Mouse (Mus musculus): ENCODE data around the gene Epc2.

Gene Epc2

DNA sequence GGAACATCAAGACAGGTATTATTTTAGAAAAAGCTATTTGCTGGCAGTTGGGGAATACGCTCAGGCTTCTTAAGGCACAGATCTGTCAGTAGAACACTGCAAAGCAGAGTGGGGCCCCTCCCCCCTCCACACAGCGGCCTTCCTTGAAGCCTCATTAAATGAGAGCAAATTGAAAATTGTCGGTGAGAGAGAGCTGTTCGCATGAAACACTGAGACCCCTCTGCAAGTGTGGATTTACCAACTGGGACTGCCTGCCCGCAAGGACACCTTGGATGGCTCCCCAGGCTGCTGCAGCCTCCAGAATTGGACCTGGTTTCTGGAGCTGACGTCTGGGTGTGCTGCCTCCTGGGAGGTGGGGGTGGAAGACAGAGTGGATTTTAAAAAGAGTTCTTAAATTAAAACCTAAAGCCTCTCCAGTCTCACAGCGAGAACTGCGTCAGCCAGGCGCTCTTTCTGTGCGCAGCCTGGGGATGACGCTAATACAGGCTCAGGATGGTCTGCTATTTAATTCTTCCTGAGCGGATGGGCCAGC is 120.9 kb downstream of the Epc2 start:
- DNase-seq: peak in 1 of 2 experiments; percentile 27

DNA sequence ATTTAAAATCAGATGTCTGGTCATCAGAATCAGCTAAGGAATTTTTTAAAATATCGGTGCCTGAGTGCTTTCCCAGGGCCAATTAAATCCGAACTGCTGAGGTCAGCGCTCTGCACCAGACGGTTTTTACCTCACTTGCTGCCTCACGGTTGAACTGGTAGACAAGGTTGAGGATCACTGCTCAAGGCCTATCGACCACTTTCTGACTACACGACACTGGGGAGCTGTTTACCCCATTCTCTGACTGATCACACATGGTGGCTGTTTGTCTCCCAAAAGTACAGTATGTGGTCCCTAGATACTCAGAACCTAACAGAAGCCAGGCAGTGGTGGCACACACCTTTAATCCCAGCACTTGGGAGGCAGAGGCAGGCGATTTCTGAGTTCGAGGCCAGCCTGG is 121.4 kb downstream of the Epc2 start:
- no peak for DNase-seq

DNA sequence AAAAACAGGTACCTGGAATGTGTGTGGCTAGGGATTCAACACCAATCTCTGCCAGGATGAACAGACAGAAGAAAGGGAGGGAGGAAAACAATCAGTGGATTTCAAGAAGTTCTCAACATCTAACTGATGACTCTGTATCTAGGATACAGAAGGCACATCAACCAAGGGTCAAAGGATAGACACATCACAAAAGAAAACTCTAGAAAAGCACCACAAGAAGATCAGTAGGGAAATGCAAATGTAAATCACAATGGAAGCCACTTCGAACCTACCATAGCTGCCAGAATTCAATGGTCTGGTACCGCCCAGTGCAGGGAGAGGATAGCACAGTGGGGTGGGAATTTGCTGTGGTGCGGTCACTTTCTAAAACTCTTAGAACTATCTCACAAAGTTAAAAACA is 122.0 kb downstream of the Epc2 start:
- DNase-seq: no peak

DNA sequence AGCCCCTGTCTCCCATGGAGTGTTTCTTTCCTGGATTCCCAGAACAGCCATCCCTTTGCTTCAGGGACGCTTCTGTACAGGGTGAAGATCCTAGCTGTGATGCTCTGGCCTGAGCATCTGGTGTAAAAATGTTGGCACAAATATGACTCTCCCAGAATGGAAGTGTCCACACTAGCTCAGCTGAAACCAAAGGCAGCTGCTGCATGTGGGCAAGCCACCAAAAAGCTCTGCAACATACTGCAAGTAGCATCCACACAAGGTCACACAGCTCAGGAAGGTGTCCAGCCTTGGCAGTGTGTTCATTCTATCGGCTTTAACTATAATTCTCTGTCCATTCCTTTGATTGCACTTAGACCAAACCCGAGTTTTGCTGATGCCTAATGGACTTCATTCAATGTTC is 129.3 kb downstream of the Epc2 start:
- no peak for DNase-seq

DNA sequence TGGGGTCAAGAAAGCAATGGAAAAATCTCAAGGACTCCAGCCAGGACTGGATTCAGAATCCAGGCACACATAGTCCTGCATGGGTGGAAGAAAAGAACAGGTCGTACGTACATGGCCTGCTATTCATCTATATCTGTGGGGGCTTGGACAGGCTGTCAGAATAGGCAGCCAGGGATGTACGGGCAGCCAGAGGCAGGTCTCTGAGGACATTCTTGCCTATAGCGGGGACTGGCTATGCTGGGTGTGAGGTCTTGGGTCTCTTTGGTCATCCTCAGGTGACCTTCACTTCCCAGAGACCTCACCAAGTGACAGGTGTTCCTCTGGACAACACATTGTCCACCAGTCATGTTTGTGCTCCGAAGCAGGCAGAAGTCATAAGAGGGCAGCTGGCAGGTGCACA is 131.3 kb downstream of the Epc2 start:
- no peak for DNase-seq

DNA sequence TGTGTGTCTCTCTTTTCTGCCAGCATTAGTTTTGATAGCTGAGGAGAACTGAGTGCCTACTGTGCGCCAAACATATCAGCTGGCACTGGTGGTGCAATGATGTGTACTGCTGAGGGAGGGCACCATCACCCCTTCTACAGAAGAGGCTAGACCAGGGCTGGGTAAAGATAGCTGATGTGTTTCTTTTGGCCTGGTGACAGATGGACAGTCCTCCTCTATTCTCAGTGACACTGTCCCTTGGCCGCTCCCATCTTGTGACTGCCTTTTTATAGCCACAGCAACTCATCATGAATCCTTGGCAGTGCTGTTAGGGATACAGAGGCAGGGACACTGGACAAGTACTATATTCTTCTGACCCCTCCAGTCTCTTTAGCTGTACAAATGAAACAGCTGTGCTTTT is 132.0 kb downstream of the Epc2 start:
- no peak for DNase-seq

DNA sequence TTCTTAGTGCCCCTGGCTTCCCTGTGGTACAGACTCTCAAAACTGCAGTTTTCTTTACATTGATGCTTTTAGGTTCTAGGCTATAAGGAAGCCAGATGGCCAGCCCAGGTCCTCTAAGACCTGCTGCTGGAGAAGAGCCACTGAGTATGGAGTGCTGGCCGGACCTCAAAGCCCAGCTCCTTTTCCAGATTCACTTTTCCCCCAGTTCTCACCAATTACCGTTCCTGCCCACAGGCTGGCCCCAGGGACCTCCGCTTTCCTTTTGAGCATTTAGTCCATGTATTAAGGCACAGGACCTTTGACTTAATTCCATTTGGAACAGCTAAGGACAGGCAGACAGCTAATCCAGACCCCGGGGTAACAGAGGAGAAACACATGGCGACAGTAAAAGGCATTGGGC is 139.2 kb downstream of the Epc2 start:
- peak; percentile 47 to 50 for DNase-seq

DNA sequence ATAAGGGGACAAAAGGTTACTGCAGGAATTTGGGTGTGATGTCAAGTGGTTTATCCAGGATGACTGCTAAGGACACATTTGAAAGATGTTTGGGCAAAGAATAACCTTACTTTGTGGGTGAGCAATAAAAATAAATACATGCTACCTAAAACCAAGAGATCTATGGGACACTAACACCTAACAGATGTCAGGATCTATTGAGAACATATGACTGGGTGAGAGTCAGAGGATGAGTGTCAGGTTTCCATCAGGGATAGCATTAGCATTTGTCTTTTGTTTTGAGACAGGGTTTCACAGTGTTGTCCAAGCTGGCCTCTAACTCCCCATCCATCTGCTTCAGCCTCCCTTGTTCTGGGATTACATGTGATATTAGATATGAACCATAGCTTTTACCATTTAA is 141.6 kb downstream of the Epc2 start:
- DNase-seq: no peak

DNA sequence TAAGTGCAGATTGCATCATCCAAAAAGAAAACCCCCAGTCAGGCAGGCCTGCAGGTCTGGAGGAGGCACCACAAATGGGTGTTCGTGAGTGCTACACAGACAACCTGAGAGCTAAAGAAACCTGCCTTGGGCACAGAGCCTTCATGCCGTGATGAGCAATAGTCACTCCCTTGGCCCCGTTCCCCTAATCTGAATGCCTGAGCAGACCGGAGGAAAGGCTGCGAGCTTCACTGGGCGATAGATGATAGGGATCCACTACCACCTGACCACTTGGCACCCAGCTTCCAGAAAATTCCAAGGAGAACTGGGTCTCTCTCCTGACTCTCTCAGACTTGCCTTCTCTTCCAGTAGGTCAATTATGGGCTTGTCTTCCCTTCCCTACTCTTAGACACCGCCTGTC is 143.6 kb downstream of the Epc2 start:
- DNase-seq: peak; percentile 73 to 75

DNA sequence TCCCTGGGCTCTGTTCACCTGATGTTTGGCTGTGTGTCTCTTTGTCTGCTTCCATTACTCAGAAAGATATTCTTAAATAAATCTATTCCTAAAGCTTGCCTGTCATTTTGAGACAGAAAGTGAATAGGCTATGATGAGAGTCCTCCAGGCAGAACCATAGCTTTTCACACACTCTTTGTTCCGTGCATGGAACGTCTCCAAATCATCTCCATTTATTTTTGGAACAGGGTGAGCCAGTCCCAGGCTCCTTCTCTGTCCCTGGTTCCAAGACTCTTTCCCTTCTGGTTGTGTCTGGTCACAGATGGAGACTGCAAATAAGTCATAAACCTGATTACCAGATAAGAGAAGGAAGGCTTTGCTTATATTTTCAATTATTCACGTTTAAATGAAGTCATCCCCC is 145.0 kb downstream of the Epc2 start:
- DNase-seq: peak in 1 of 2 experiments; percentile 44

DNA sequence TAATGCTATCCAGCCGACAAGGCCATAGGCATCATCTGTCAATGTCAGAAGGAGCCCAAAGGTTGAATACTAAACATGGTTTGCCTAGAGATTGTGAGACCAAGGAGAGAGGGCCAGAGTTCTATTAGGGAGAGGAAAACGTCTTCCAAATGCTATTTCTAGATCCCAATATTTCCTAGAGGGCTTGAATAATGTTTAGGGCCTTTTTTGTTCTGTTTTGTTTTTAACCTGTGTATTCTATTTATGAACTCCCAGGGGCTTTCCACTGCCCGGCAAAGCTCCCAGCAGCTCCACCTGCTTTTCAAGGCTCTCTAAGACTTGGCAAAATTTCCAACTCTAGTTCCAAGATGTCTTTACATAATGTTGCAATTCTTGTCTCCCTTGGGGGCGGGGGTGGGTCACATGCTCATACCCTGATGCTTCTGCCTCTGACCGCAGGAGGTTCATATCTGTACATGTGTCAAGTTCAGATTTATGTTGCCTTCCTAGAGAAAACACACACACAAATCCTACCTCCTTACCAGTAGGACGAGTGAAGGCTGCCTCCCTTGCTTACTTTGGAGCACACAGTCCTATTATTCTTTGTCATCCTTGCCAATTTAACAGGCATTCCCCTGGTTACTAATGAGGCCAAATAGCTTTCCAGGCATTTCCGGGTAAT is 148.9 kb downstream of the Epc2 start:
- DNase-seq: no peak

Data from cerebellum, postnatal 36 days (tissue).